Mouse (Mus musculus) embryonic facial prominence, embryonic 11.5 days (tissue): ENCODE measurements around the gene Top2b. TPM values are rescaled to one million over a fixed set of nuclear protein-coding genes. Genes with fewer than 3 reads are reported as not detected.
A peak's percentile ranks its signal among the peaks of the same experiment; 100 is the strongest.

ENCODE experiments used
- ATAC-seq: fragments of 200-750 bp; cut with Nextera tagmentation; replicated peaks from 2 replicates; pipeline ENCODE4 v1.8.0; 2017; ENCODE audit warnings: low read depth; ENCODE audit not compliant: insufficient number of reproducible peaks, low FRiP score, low TSS enrichment
- DNase-seq: peaks from one replicate; pipeline ENCODE4 v3.0.0-alpha.2; 2015; ENCODE audit warnings: low spot score
- H3K27ac ChIP-seq: fragments of 300-500 bp; sonication (generic); replicated peaks from 2 replicates; pipeline ENCODE4 v1.5.1; 2014; ENCODE audit warnings: mild to moderate bottlenecking, low read depth, low read length, control low read depth
- H3K27me3 ChIP-seq: fragments of 300-500 bp; sonication (generic); 2 replicates; pipeline ENCODE4 v1.6.1; 2014; ENCODE audit warnings: mild to moderate bottlenecking, low read length, moderate library complexity, mixed read lengths; ENCODE audit not compliant: control insufficient read depth, insufficient read depth
- H3K36me3 ChIP-seq: fragments of 300-500 bp; sonication (generic); replicated peaks from 2 replicates; pipeline ENCODE4 v1.6.1; 2014; ENCODE audit warnings: low read depth, mild to moderate bottlenecking, low read length, moderate library complexity, mixed read lengths; ENCODE audit not compliant: control insufficient read depth, insufficient read depth
- H3K4me1 ChIP-seq: fragments of 300-500 bp; sonication (generic); 2 replicates; pipeline ENCODE4 v1.6.1; 2014; ENCODE audit warnings: low read length, mixed read lengths; ENCODE audit not compliant: control insufficient read depth, insufficient read depth
- H3K4me2 ChIP-seq: fragments of 300-500 bp; sonication (generic); 2 replicates; pipeline ENCODE4 v1.6.1; 2014; ENCODE audit warnings: low read depth, mild to moderate bottlenecking, control low read depth, low read length, moderate library complexity
- H3K4me3 ChIP-seq: fragments of 300-500 bp; sonication (generic); 2 replicates; pipeline ENCODE4 v1.5.1; 2014; ENCODE audit warnings: low read depth, low read length, control low read depth
- H3K9ac ChIP-seq: fragments of 300-500 bp; sonication (generic); replicated peaks from 2 replicates; pipeline ENCODE4 v1.6.1; 2014; ENCODE audit warnings: mild to moderate bottlenecking, control low read depth, low read length
- H3K9me3 ChIP-seq: fragments of 300-500 bp; sonication (generic); replicated peaks from 2 replicates; pipeline ENCODE4 v1.6.1; 2016; ENCODE audit warnings: mild to moderate bottlenecking, low read length, inconsistent platforms, mixed read lengths; ENCODE audit not compliant: control insufficient read depth
- WGBS: fragments of 180-500 bp; shearing (Covaris S2); extraction: QIAGEN DNeasy Blood & Tissue Kit; methylation state at CpG from one replicate; pipeline ENCODE4 v1.1.7; 2014; 5-methylcytosine and 5-hydroxymethylcytosine counted together
- polyA plus RNA-seq: library from polyadenylated mRNA; unstranded; fragments of >200 nt; fragmentation: Nextera tagmentation; extraction: Ambion mirVana; gene quantifications from 2 replicates; pipeline ENCODE4 v1.2.1, GENCODE M21; 2014

Top2b gene
- polyA plus RNA-seq = 143 and 166 TPM in 2 replicates

- H3K36me3 ChIP-seq = no peaks in the 10 kb centered on the region
- DNase-seq = peak; percentile 98
- H3K27ac ChIP-seq = peak within 1 kb of the TSS; percentile 96
- peak within 1 kb of the TSS; percentile 98 for H3K9ac ChIP-seq
- no peaks in the 10 kb centered on the region for H3K27me3 ChIP-seq
- peak within 1 kb of the TSS; percentile 63 for H3K4me2 ChIP-seq
- H3K4me3 ChIP-seq = peak within 1 kb of the TSS; percentile 93
- H3K4me1 ChIP-seq = no peaks in the 10 kb centered on the region; the same call in 1 of the 2 replicates
- ATAC-seq = peak; percentile 100
- no peaks in the 10 kb centered on the region for H3K9me3 ChIP-seq
- WGBS = under 1% methylated on average over 32 of the region's 32 CpGs
These were observed at the start of gene Top2b for GRCm38 (mm10) chr14:16364878-16365337. Gene Top2b (plus strand): TSS chr14:16365179.

GRCm38 (mm10) chr14:16316715-16317114 lies 48.3 kb upstream of the Top2b start:
- Histone ChIP-seq H3K4me2 (no peak overlapping the region), H3K36me3 (no peaks in the 10 kb centered on the region), H3K9me3 (no peaks in the 10 kb centered on the region), H3K27me3 (no peaks in the 10 kb centered on the region), H3K27ac (no peak overlapping the region), H3K4me1 (no peaks in the 10 kb centered on the region), H3K4me3 (no peak overlapping the region), H3K9ac (no peak overlapping the region)
- no peak for DNase-seq
- no peak for ATAC-seq
- WGBS = 88% methylated on average over 1 of the region's 1 CpGs

- Histone ChIP-seq H3K4me3 (no peak overlapping the region), H3K4me1 (no peaks in the 10 kb centered on the region), H3K27ac (no peak overlapping the region), H3K9me3 (no peaks in the 10 kb centered on the region), H3K27me3 (no peaks in the 10 kb centered on the region), H3K9ac (no peak overlapping the region), H3K4me2 (no peak overlapping the region), H3K36me3 (no peaks in the 10 kb centered on the region)
- no peak for DNase-seq
- ATAC-seq = no peak
- 81% methylated on average over 2 of the region's 2 CpGs for WGBS
These were observed 45.2 kb upstream of the Top2b start for GRCm38 (mm10) chr14:16319818-16320217.

- no peak overlapping the region for H3K27ac ChIP-seq
- 79% methylated on average over 4 of the region's 4 CpGs for WGBS
- ATAC-seq = no peak
These were observed 40.6 kb upstream of the Top2b start for GRCm38 (mm10) chr14:16324394-16324793.

GRCm38 (mm10) chr14:16325208-16325607 lies 39.8 kb upstream of the Top2b start:
- Histone ChIP-seq H3K4me2 (no peak overlapping the region), H3K4me3 (no peak overlapping the region), H3K9me3 (no peaks in the 10 kb centered on the region), H3K36me3 (no peaks in the 10 kb centered on the region), H3K9ac (no peak overlapping the region), H3K4me1 (peaks cover 5% of the 10 kb centered on the region), H3K27ac (no peak overlapping the region), H3K27me3 (no peaks in the 10 kb centered on the region)
- no peak for DNase-seq
- WGBS = 50% methylated on average over 1 of the region's 1 CpGs
- no peak for ATAC-seq

More at GRCm38 (mm10) chr14:16324394-16324793, 40.6 kb upstream of the Top2b start:
- Histone ChIP-seq H3K27me3 (no peaks in the 10 kb centered on the region), H3K4me3 (no peak overlapping the region), H3K4me1 (peaks cover 5% of the 10 kb centered on the region), H3K9ac (no peak overlapping the region), H3K36me3 (no peaks in the 10 kb centered on the region), H3K4me2 (no peak overlapping the region), H3K9me3 (no peaks in the 10 kb centered on the region)
- no peak for DNase-seq

GRCm38 (mm10) chr14:16328531-16328930 lies 36.4 kb upstream of the Top2b start:
- peak overlapping the region; percentile 62; the same call in 1 of the 2 replicates for H3K27ac ChIP-seq
- DNase-seq (peak; percentile 77), ATAC-seq (peak; percentile 92)
- H3K27me3 ChIP-seq = no peaks in the 10 kb centered on the region
- no peaks in the 10 kb centered on the region for H3K9me3 ChIP-seq
- WGBS = 4% methylated on average over 2 of the region's 2 CpGs
- H3K36me3 ChIP-seq = no peaks in the 10 kb centered on the region
- no peak overlapping the region for H3K9ac ChIP-seq
- H3K4me3 ChIP-seq = no peak overlapping the region
- H3K4me1 ChIP-seq = peaks cover 5% of the 10 kb centered on the region
- H3K4me2 ChIP-seq = no peak overlapping the region; the same call in 1 of the 2 replicates

- H3K4me3 ChIP-seq = no peak overlapping the region
- ATAC-seq (no peak), DNase-seq (peak; percentile 9)
- peaks cover 5% of the 10 kb centered on the region for H3K4me1 ChIP-seq
- H3K4me2 ChIP-seq = no peak overlapping the region
- WGBS = 28% methylated on average over 5 of the region's 5 CpGs
- no peaks in the 10 kb centered on the region for H3K27me3 ChIP-seq
- no peaks in the 10 kb centered on the region for H3K36me3 ChIP-seq
- H3K9ac ChIP-seq = peak overlapping the region; percentile 25; the same call in 1 of the 2 replicates
- H3K9me3 ChIP-seq = no peaks in the 10 kb centered on the region
- H3K27ac ChIP-seq = peak overlapping the region; percentile 62
These were observed 36.0 kb upstream of the Top2b start for GRCm38 (mm10) chr14:16328959-16329480.

- H3K4me2 ChIP-seq = no peak overlapping the region
These were observed 35.2 kb upstream of the Top2b start for GRCm38 (mm10) chr14:16329756-16330155.

More at GRCm38 (mm10) chr14:16329756-16330155, 35.2 kb upstream of the Top2b start:
- WGBS = 74% methylated on average over 3 of the region's 3 CpGs
- Histone ChIP-seq H3K27me3 (no peaks in the 10 kb centered on the region), H3K4me1 (peaks cover 5% of the 10 kb centered on the region), H3K27ac (no peak overlapping the region), H3K36me3 (no peaks in the 10 kb centered on the region), H3K9ac (no peak overlapping the region), H3K9me3 (no peaks in the 10 kb centered on the region), H3K4me3 (no peak overlapping the region)
- DNase-seq (no peak), ATAC-seq (no peak)
